Mouse (Mus musculus) neural tube, embryonic 15.5 days (tissue): ENCODE data around the gene Rack1. TPM values are rescaled to one million over a fixed set of nuclear protein-coding genes. Genes with fewer than 3 reads are reported as not detected.

Experiments
- ATAC-seq: fragments of 200-750 bp; cut with Nextera tagmentation; 2 replicates; pipeline ENCODE4 v1.8.0; 2017; ENCODE audit warnings: mild to moderate bottlenecking, moderate TSS enrichment, moderate library complexity; ENCODE audit not compliant: low FRiP score
- H3K27ac ChIP-seq: fragments of 300-500 bp; sonication (generic); replicated peaks from 2 replicates; pipeline ENCODE4 v1.5.1; 2015; ENCODE audit warnings: mild to moderate bottlenecking, inconsistent platforms
- H3K27me3 ChIP-seq: fragments of 300-500 bp; sonication (generic); replicated peaks from 2 replicates; pipeline ENCODE4 v1.6.1; 2015; ENCODE audit warnings: inconsistent platforms
- H3K36me3 ChIP-seq: fragments of 300-500 bp; sonication (generic); 2 replicates; pipeline ENCODE4 v1.6.1; 2015; ENCODE audit warnings: inconsistent platforms
- H3K4me1 ChIP-seq: fragments of 300-500 bp; sonication (generic); 2 replicates; pipeline ENCODE4 v1.6.1; 2015; ENCODE audit warnings: inconsistent platforms
- H3K4me2 ChIP-seq: fragments of 300-500 bp; sonication (generic); 2 replicates; pipeline ENCODE4 v1.6.1; 2015; ENCODE audit warnings: inconsistent platforms, mild to moderate bottlenecking, moderate library complexity
- H3K4me3 ChIP-seq: fragments of 300-500 bp; sonication (generic); replicated peaks from 2 replicates; pipeline ENCODE4 v1.5.1; 2015; ENCODE audit warnings: mild to moderate bottlenecking, inconsistent platforms
- H3K9ac ChIP-seq: fragments of 300-500 bp; sonication (generic); replicated peaks from 2 replicates; pipeline ENCODE4 v1.6.1; 2015; ENCODE audit warnings: mild to moderate bottlenecking, inconsistent platforms
- H3K9me3 ChIP-seq: fragments of 300-500 bp; sonication (generic); replicated peaks from 2 replicates; pipeline ENCODE4 v1.6.1; 2016; ENCODE audit warnings: inconsistent platforms
- WGBS: fragments of 180-500 bp; shearing (Covaris S2); methylation state at CpG from one replicate; pipeline ENCODE4 v1.1.7; 2015; ENCODE audit warnings: mixed read lengths; 5-methylcytosine and 5-hydroxymethylcytosine counted together
- polyA plus RNA-seq: library from polyadenylated mRNA; unstranded; fragments of >200 nt; fragmentation: Nextera tagmentation; extraction: Ambion mirVana; gene quantifications from 2 replicates; pipeline ENCODE4 v1.2.1, GENCODE M21; 2015

The Rack1 gene
- polyA plus RNA-seq, 1 experiment from 2014 or later = 351 TPM

GRCm38 (mm10) chr11:48797287-48797686, 2.8 kb upstream of the Rack1 start:
- H3K27ac ChIP-seq = no peak overlapping the region
- H3K9ac ChIP-seq = no peak overlapping the region
- H3K27me3 ChIP-seq = no peaks in the 10 kb centered on the region
- no peak for ATAC-seq
- WGBS = 95% methylated on average over 5 of the region's 5 CpGs
- H3K4me1 ChIP-seq = peaks cover 35% of the 10 kb centered on the region
- H3K4me3 ChIP-seq = no peak overlapping the region
- no peaks in the 10 kb centered on the region for H3K9me3 ChIP-seq
- H3K36me3 ChIP-seq = peaks cover 9% of the 10 kb centered on the region
- H3K4me2 ChIP-seq = no peak overlapping the region

- Histone ChIP-seq H3K9me3 (no peaks in the 10 kb centered on the region), H3K27ac (no peak overlapping the region), H3K4me2 (peak overlapping the region; percentile 92), H3K4me3 (no peak overlapping the region), H3K36me3 (peaks cover 20% of the 10 kb centered on the region), H3K9ac (peak overlapping the region; percentile 28; the same call in 1 of the 2 replicates), H3K27me3 (no peaks in the 10 kb centered on the region), H3K4me1 (peaks cover 45% of the 10 kb centered on the region)
- WGBS = 86% methylated on average over 7 of the region's 7 CpGs
- ATAC-seq = no peak
These were observed 1.8 kb upstream of the Rack1 start for GRCm38 (mm10) chr11:48798308-48798707.

GRCm38 (mm10) chr11:48798984-48799920, 880 bp upstream of the Rack1 start:
- H3K4me3 ChIP-seq = peak overlapping the region; percentile 76

GRCm38 (mm10) chr11:48801831-48802772, 2.0 kb downstream of the Rack1 start:
- H3K4me3 ChIP-seq = peak overlapping the region; percentile 76
- H3K9ac ChIP-seq = peak overlapping the region; percentile 82
- H3K27me3 ChIP-seq = no peaks in the 10 kb centered on the region
- H3K4me2 ChIP-seq = peak overlapping the region; percentile 92
- peaks cover 57% of the 10 kb centered on the region for H3K36me3 ChIP-seq
- peaks cover 46% of the 10 kb centered on the region for H3K4me1 ChIP-seq
- H3K9me3 ChIP-seq = no peaks in the 10 kb centered on the region
- 80% methylated on average over 17 of the region's 17 CpGs for WGBS
- no peak overlapping the region for H3K27ac ChIP-seq
- ATAC-seq = no peak

More at GRCm38 (mm10) chr11:48798984-48799920, 880 bp upstream of the Rack1 start:
- Histone ChIP-seq H3K36me3 (peaks cover 29% of the 10 kb centered on the region), H3K4me1 (peaks cover 46% of the 10 kb centered on the region), H3K27me3 (no peaks in the 10 kb centered on the region), H3K27ac (peak overlapping the region; percentile 98), H3K9ac (peak overlapping the region; percentile 82), H3K9me3 (no peaks in the 10 kb centered on the region), H3K4me2 (peak overlapping the region; percentile 92)
- ATAC-seq = peak; percentile 4
- WGBS = 8% methylated on average over 18 of the region's 18 CpGs

GRCm38 (mm10) chr11:48803988-48804387, 3.9 kb downstream of the Rack1 start:
- peaks cover 27% of the 10 kb centered on the region for H3K4me1 ChIP-seq
- no peak overlapping the region for H3K9ac ChIP-seq
- WGBS = 93% methylated on average over 2 of the region's 2 CpGs
- H3K27ac ChIP-seq = no peak overlapping the region
- ATAC-seq = no peak
- H3K9me3 ChIP-seq = no peaks in the 10 kb centered on the region
- H3K27me3 ChIP-seq = no peaks in the 10 kb centered on the region
- no peak overlapping the region for H3K4me2 ChIP-seq
- no peak overlapping the region for H3K4me3 ChIP-seq
- peaks cover 75% of the 10 kb centered on the region for H3K36me3 ChIP-seq

GRCm38 (mm10) chr11:48804922-48805321, 4.8 kb downstream of the Rack1 start:
- Histone ChIP-seq H3K4me2 (no peak overlapping the region), H3K27ac (no peak overlapping the region), H3K4me1 (peaks cover 25% of the 10 kb centered on the region), H3K9ac (no peak overlapping the region), H3K9me3 (no peaks in the 10 kb centered on the region), H3K4me3 (no peak overlapping the region), H3K36me3 (peaks cover 82% of the 10 kb centered on the region), H3K27me3 (no peaks in the 10 kb centered on the region)
- WGBS = 86% methylated on average over 2 of the region's 2 CpGs
- no peak for ATAC-seq

GRCm38 (mm10) chr11:48806856-48807562, 6.9 kb downstream of the Rack1 start:
- WGBS = 60% methylated on average over 21 of the region's 21 CpGs
- Histone ChIP-seq H3K4me2 (no peak overlapping the region), H3K4me3 (no peak overlapping the region), H3K27me3 (no peaks in the 10 kb centered on the region), H3K27ac (no peak overlapping the region), H3K9me3 (no peaks in the 10 kb centered on the region), H3K36me3 (peaks cover 95% of the 10 kb centered on the region), H3K9ac (no peak overlapping the region), H3K4me1 (peaks cover 14% of the 10 kb centered on the region)
- peak; percentile 48 for ATAC-seq

GRCm38 (mm10) chr11:48807563-48808303, 7.6 kb downstream of the Rack1 start:
- H3K27ac ChIP-seq = no peak overlapping the region
- H3K27me3 ChIP-seq = no peaks in the 10 kb centered on the region
- peaks cover 94% of the 10 kb centered on the region for H3K36me3 ChIP-seq
- H3K4me3 ChIP-seq = no peak overlapping the region
- WGBS = 67% methylated on average over 14 of the region's 14 CpGs
- peak; percentile 26; the same call in 1 of the 2 replicates for ATAC-seq
- no peak overlapping the region for H3K9ac ChIP-seq
- no peaks in the 10 kb centered on the region for H3K9me3 ChIP-seq
- peaks cover 6% of the 10 kb centered on the region for H3K4me1 ChIP-seq
- H3K4me2 ChIP-seq = no peak overlapping the region

- H3K4me3 ChIP-seq = no peak overlapping the region
- H3K9ac ChIP-seq = no peak overlapping the region
- H3K9me3 ChIP-seq = no peaks in the 10 kb centered on the region
- H3K4me2 ChIP-seq = no peak overlapping the region
- ATAC-seq = no peak
- H3K4me1 ChIP-seq = peaks cover 3% of the 10 kb centered on the region
- H3K36me3 ChIP-seq = peaks cover 91% of the 10 kb centered on the region
- no peak overlapping the region for H3K27ac ChIP-seq
- no peaks in the 10 kb centered on the region for H3K27me3 ChIP-seq
These were observed 8.1 kb downstream of the Rack1 start for GRCm38 (mm10) chr11:48808304-48808646.

GRCm38 (mm10) chr11:48808737-48809433, 8.8 kb downstream of the Rack1 start:
- WGBS = 74% methylated on average over 16 of the region's 16 CpGs
- Histone ChIP-seq H3K4me1 (peaks cover 8% of the 10 kb centered on the region), H3K4me3 (no peak overlapping the region), H3K9ac (no peak overlapping the region), H3K9me3 (no peaks in the 10 kb centered on the region), H3K27ac (no peak overlapping the region), H3K4me2 (no peak overlapping the region), H3K27me3 (no peaks in the 10 kb centered on the region), H3K36me3 (peaks cover 85% of the 10 kb centered on the region)
- no peak for ATAC-seq
